10 mouse cellular contexts compared by ENCODE assay signal in genomic region chr10:13739494-13740140, GRCm38 (mm10).
DNase-seq lines count a peak whose midpoint lies in the region; ATAC-seq and TF ChIP-seq lines count a peak whose summit lies in the region.
"Had no signal": no experiment of that assay in that cellular context is flagged by ENCODE, and none has a peak within 500 bp of the region (broad histone marks: within the 10 kb centered on the region; RNA-seq: fewer than 3 reads in every experiment).

No protein-coding gene starts in this region.

- no peak overlapping the region for H3K4me2 ChIP-seq in midbrain, postnatal 0 days (ENCODE audit: low read depth, low read length, poor library complexity, severe bottlenecking)
- H3K4me2 ChIP-seq in midbrain, embryonic 15.5 days: no peak overlapping the region
- H3K4me2 ChIP-seq in liver, embryonic 11.5 days: no peak overlapping the region
- H3K4me2 ChIP-seq: embryonic facial prominence, embryonic 13.5 days had no signal

- no peaks in the 10 kb centered on the region for H3K4me1 ChIP-seq in midbrain, postnatal 0 days (ENCODE audit: insufficient read depth, low read length)
- no peaks in the 10 kb centered on the region for H3K4me1 ChIP-seq in midbrain, embryonic 15.5 days
- peaks cover 7% of the 10 kb centered on the region for H3K4me1 ChIP-seq in olfactory bulb, adult 2 months (ENCODE audit: control insufficient read depth, insufficient read depth, low read length)
- H3K4me1 ChIP-seq in liver, embryonic 11.5 days (replicated peaks; ENCODE audit: control insufficient read depth, insufficient read depth, low read length): no peaks in the 10 kb centered on the region

- no peak for TF ChIP-seq POLR2A in olfactory bulb, adult 2 months (IDR thresholded peaks at IDR 0.05; ENCODE audit: insufficient read depth, low read depth, low read length)

- 90% methylated on average over 18 of the region's 18 CpGs for WGBS in midbrain, postnatal 0 days
- 92% methylated on average over 18 of the region's 18 CpGs for WGBS in midbrain, embryonic 15.5 days
- WGBS in olfactory bulb, adult 2 months: 77% methylated on average over 18 of the region's 18 CpGs
- 89% methylated on average over 18 of the region's 18 CpGs for WGBS in liver, embryonic 11.5 days

- no peaks in the 10 kb centered on the region for H3K9me3 ChIP-seq in midbrain, postnatal 0 days (ENCODE audit: low read length)
- H3K9me3 ChIP-seq in midbrain, embryonic 15.5 days: no peaks in the 10 kb centered on the region
- H3K9me3 ChIP-seq in liver, embryonic 11.5 days (ENCODE audit: control insufficient read depth, low read length): no peaks in the 10 kb centered on the region
- H3K9me3 ChIP-seq: embryonic facial prominence, embryonic 13.5 days had no signal

- no peaks in the 10 kb centered on the region for H3K36me3 ChIP-seq in midbrain, postnatal 0 days (ENCODE audit: insufficient read depth, low read length)
- H3K36me3 ChIP-seq in midbrain, embryonic 15.5 days (replicated peaks): no peaks in the 10 kb centered on the region
- H3K36me3 ChIP-seq in liver, embryonic 11.5 days (ENCODE audit: control insufficient read depth, insufficient read depth, low read length): no peaks in the 10 kb centered on the region
- H3K36me3 ChIP-seq: embryonic facial prominence, embryonic 13.5 days had no signal

- H3K4me3 ChIP-seq in midbrain, postnatal 0 days (ENCODE audit: low read depth, low read length): no peak overlapping the region
- no peak overlapping the region for H3K4me3 ChIP-seq in midbrain, embryonic 15.5 days
- H3K4me3 ChIP-seq in olfactory bulb, adult 2 months (ENCODE audit: insufficient read depth, low read depth, low read length): no peak overlapping the region
- H3K4me3 ChIP-seq in liver, embryonic 11.5 days (ENCODE audit: low read depth, low read length): no peak overlapping the region
- H3K4me3 ChIP-seq: embryonic facial prominence, embryonic 13.5 days had no signal

- peak; percentile 48 for DNase-seq in midbrain, postnatal 0 days (ENCODE audit: low spot score)
- peak; percentile 51 for DNase-seq in gastrocnemius, postnatal 14 days
- no peak for DNase-seq in liver, embryonic 11.5 days (ENCODE audit: low spot score)
- DNase-seq in spleen, postnatal 10 days (ENCODE audit: low spot score in 2 of 2): no peak
- DNase-seq in ovary, postnatal 10 days (ENCODE audit: low spot score): no peak
- DNase-seq: midbrain, embryonic 14.5 days had no signal

- H3K27me3 ChIP-seq in midbrain, postnatal 0 days (ENCODE audit: insufficient read depth, low read length): no peaks in the 10 kb centered on the region
- no peaks in the 10 kb centered on the region for H3K27me3 ChIP-seq in midbrain, embryonic 15.5 days (replicated peaks)
- H3K27me3 ChIP-seq in liver, embryonic 11.5 days (replicated peaks; ENCODE audit: control insufficient read depth, insufficient read depth, low read length): no peaks in the 10 kb centered on the region
- H3K27me3 ChIP-seq: embryonic facial prominence, embryonic 13.5 days had no signal

- no peak overlapping the region for H3K9ac ChIP-seq in midbrain, postnatal 0 days (replicated peaks; ENCODE audit: low read length, poor library complexity, severe bottlenecking)
- H3K9ac ChIP-seq in midbrain, embryonic 15.5 days: no peak overlapping the region
- no peak overlapping the region for H3K9ac ChIP-seq in liver, embryonic 11.5 days (ENCODE audit: low read depth, low read length)
- H3K9ac ChIP-seq: embryonic facial prominence, embryonic 13.5 days had no signal

- TF ChIP-seq CTCF in midbrain, postnatal 0 days (IDR thresholded peaks at IDR 0.05): no peak
- TF ChIP-seq CTCF in olfactory bulb, adult 2 months (IDR thresholded peaks at IDR 0.05; ENCODE audit: insufficient read depth, low read depth, low read length): no peak

- ATAC-seq in midbrain, postnatal 0 days (ENCODE audit: low FRiP score): no peak; the same call in 1 of the 2 replicates
- no peak for ATAC-seq in midbrain, embryonic 15.5 days (replicated peaks)
- peak; percentile 86 for ATAC-seq in cerebellum, adult (ENCODE audit: insufficient number of reproducible peaks, low FRiP score, low TSS enrichment)
- no peak for ATAC-seq in liver, embryonic 11.5 days (replicated peaks; ENCODE audit: low FRiP score)

- no peak overlapping the region for H3K27ac ChIP-seq in midbrain, postnatal 0 days (ENCODE audit: low read depth, low read length)
- H3K27ac ChIP-seq in midbrain, embryonic 15.5 days: no peak overlapping the region
- peak overlapping the region; percentile 36; the same call in 1 of the 2 replicates for H3K27ac ChIP-seq in olfactory bulb, adult 2 months (ENCODE audit: insufficient read depth, low read depth, low read length)
- H3K27ac ChIP-seq in liver, embryonic 11.5 days (ENCODE audit: low read depth, low read length): no peak overlapping the region
- H3K27ac ChIP-seq: embryonic facial prominence, embryonic 13.5 days had no signal

- intact Hi-C loops in gastrocnemius, postnatal 14 days (cut with DNase I; ENCODE audit: low total_unique reads): no loop called here

Comparison
In these comparisons a context has a peak if more than half of its experiments do, and no peak if none do; other contexts are left out.
1. DNase-seq: peak in midbrain, postnatal 0 days (single experiment) and gastrocnemius, postnatal 14 days (single experiment); none in liver, embryonic 11.5 days (single experiment), spleen, postnatal 10 days (0 of 2) and ovary, postnatal 10 days (single experiment).